Mouse (Mus musculus) mature B cell (primary cell): ENCODE measurements around the gene Syk.

Experiments
- in situ Hi-C: fragments of 300-500 bp; cut with MboI; formaldehyde crosslinking; loops from 2 replicates; pipeline ENCODE4 v1.14.3; 2019

Syk gene

GRCm38 (mm10) chr13:52651383-52652252 lies 68.6 kb downstream of the Syk start:
- in situ Hi-C loops: no loop called here

GRCm38 (mm10) chr13:52652253-52652628 lies 69.3 kb downstream of the Syk start:
- in situ Hi-C loops: no loop called here

GRCm38 (mm10) chr13:52654081-52654829 lies 71.3 kb downstream of the Syk start:
- in situ Hi-C loops: no loop called here

- in situ Hi-C loops: no loop called here
Observed at GRCm38 (mm10) chr13:52654830-52655308, 71.9 kb downstream of the Syk start.

- in situ Hi-C loops: no loop called here
Observed at GRCm38 (mm10) chr13:52657966-52658365, 75.0 kb downstream of the Syk start.

- in situ Hi-C loops: no loop called here
Observed at GRCm38 (mm10) chr13:52658477-52658876, 75.5 kb downstream of the Syk start.

- in situ Hi-C loops: no loop called here
Observed at GRCm38 (mm10) chr13:52659171-52659665, 76.2 kb downstream of the Syk start.

GRCm38 (mm10) chr13:52669889-52670288 lies 86.9 kb downstream of the Syk start:
- in situ Hi-C loops: no loop called here

- in situ Hi-C loops: no loop called here
Observed at GRCm38 (mm10) chr13:52673272-52673671, 90.3 kb downstream of the Syk start.

GRCm38 (mm10) chr13:52673856-52674255 lies 90.9 kb downstream of the Syk start:
- in situ Hi-C loops: no loop called here

GRCm38 (mm10) chr13:52674839-52675238 lies 91.9 kb downstream of the Syk start:
- in situ Hi-C loops: no loop called here

GRCm38 (mm10) chr13:52675526-52676294 lies 92.7 kb downstream of the Syk start:
- in situ Hi-C loops: no loop called here

GRCm38 (mm10) chr13:52676671-52677445 lies 93.9 kb downstream of the Syk start:
- in situ Hi-C loops: no loop called here

- in situ Hi-C loops: no loop called here
Observed at GRCm38 (mm10) chr13:52679906-52680305, 96.9 kb downstream of the Syk start.

GRCm38 (mm10) chr13:52682107-52682506 lies 99.1 kb downstream of the Syk start:
- in situ Hi-C loops: no loop called here

- in situ Hi-C loops: no loop called here
Observed at GRCm38 (mm10) chr13:52690425-52690824, 107.5 kb downstream of the Syk start.

GRCm38 (mm10) chr13:52692311-52692710 lies 109.3 kb downstream of the Syk start:
- in situ Hi-C loops: no loop called here

- in situ Hi-C loops: no loop called here
Observed at GRCm38 (mm10) chr13:52694857-52695256, 111.9 kb downstream of the Syk start.
